Mouse (Mus musculus) G1E-ER4 (cell line): ENCODE data around the gene Krtap4-7. TPM values are rescaled to one million over a fixed set of nuclear protein-coding genes. Genes with fewer than 3 reads are reported as not detected.
"Not testable (repeated sequence)": the region's sequence is repeated elsewhere in the genome, so short reads cannot be mapped to it uniquely, and the experiment has no call there.

ENCODE experiments used
- GATA1 ChIP-seq: IDR thresholded peaks from one replicate; pipeline ENCODE4 v1.8.0; 2012; ENCODE audit warnings: low read length, inconsistent platforms
- polyA plus RNA-seq: library from polyadenylated mRNA; stranded (reverse); fragments of >175 nt; gene quantifications from 2 replicates; pipeline ENCODE4 v1.2.3, GENCODE M21; 2012

Gene Krtap4-7
- not detected in 2 replicates for polyA plus RNA-seq

GRCm38 (mm10) chr11:99643635-99644139 is at the start of gene Krtap4-7:
Gene Krtap4-7, minus strand, starts transcription at chr11:99644089.
- TF ChIP-seq GATA1, result not testable (repeated sequence)

GRCm38 (mm10) chr11:99690463-99690862 is 46.6 kb upstream of the Krtap4-7 start, which contains the start of gene Gm14190:
Gene Gm14190, minus strand, starts transcription at chr11:99690740.
- no peak for TF ChIP-seq GATA1

GRCm38 (mm10) chr11:99683481-99683880 is 39.6 kb upstream of the Krtap4-7 start:
- no peak for TF ChIP-seq GATA1

GRCm38 (mm10) chr11:99665860-99666259 is 22.0 kb upstream of the Krtap4-7 start, which contains the start of gene Krtap4-6:
Gene Krtap4-6, minus strand, starts transcription at chr11:99665960.
- TF ChIP-seq GATA1, result no peak

GRCm38 (mm10) chr11:99662802-99663201 is 18.9 kb upstream of the Krtap4-7 start:
- TF ChIP-seq GATA1, result no peak

GRCm38 (mm10) chr11:99659256-99659655 is 15.4 kb upstream of the Krtap4-7 start:
- TF ChIP-seq GATA1, result no peak

GRCm38 (mm10) chr11:99658467-99659010 is 14.7 kb upstream of the Krtap4-7 start, which contains the start of gene Gm11563:
Gene Gm11563, minus strand, starts transcription at chr11:99658960.
- TF ChIP-seq GATA1, result not testable (repeated sequence)

- TF ChIP-seq GATA1, result no peak
These were observed 13.2 kb upstream of the Krtap4-7 start for GRCm38 (mm10) chr11:99657051-99657450.

- TF ChIP-seq GATA1, result no peak
These were observed 6.2 kb upstream of the Krtap4-7 start, which contains the start of gene Gm11555 for GRCm38 (mm10) chr11:99650136-99650535. Gene Gm11555, minus strand, starts transcription at chr11:99650236.

- no peak for TF ChIP-seq GATA1
These were observed 2.6 kb upstream of the Krtap4-7 start for GRCm38 (mm10) chr11:99646444-99646843.

GRCm38 (mm10) chr11:99644351-99644750 is 462 bp upstream of the Krtap4-7 start:
- no peak for TF ChIP-seq GATA1

- no peak for TF ChIP-seq GATA1
These were observed 3.0 kb downstream of the Krtap4-7 start for GRCm38 (mm10) chr11:99640926-99641325.

- no peak for TF ChIP-seq GATA1
These were observed 6.8 kb downstream of the Krtap4-7 start for GRCm38 (mm10) chr11:99637086-99637485.

GRCm38 (mm10) chr11:99634653-99635134 is 9.2 kb downstream of the Krtap4-7 start, which contains the start of gene Krtap4-2:
Gene Krtap4-2, minus strand, starts transcription at chr11:99635084.
- no peak for TF ChIP-seq GATA1

GRCm38 (mm10) chr11:99633293-99633692 is 10.6 kb downstream of the Krtap4-7 start:
- no peak for TF ChIP-seq GATA1

GRCm38 (mm10) chr11:99630890-99631289 is 13.0 kb downstream of the Krtap4-7 start:
- TF ChIP-seq GATA1, result no peak

GRCm38 (mm10) chr11:99628138-99628537 is 15.8 kb downstream of the Krtap4-7 start, which contains the start of gene Krtap4-1:
Gene Krtap4-1, minus strand, starts transcription at chr11:99628238.
- TF ChIP-seq GATA1, result no peak
